ENCODE assay signal across 24 mouse cellular contexts in genomic region chr17:63622726-63623125, GRCm38 (mm10).
DNase-seq lines count a peak whose midpoint lies in the region; ATAC-seq and TF ChIP-seq lines count a peak whose summit lies in the region.
"Had no signal": no experiment of that assay in that cellular context is flagged by ENCODE, and none has a peak within 500 bp of the region (broad histone marks: within the 10 kb centered on the region; RNA-seq: fewer than 3 reads in every experiment).

No protein-coding gene starts in this region.

- H3K27ac ChIP-seq in kidney, embryonic 16.5 days (ENCODE audit: low read length), result no peak overlapping the region
- H3K27ac ChIP-seq: forebrain, embryonic 12.5 days; forebrain, embryonic 15.5 days; heart, embryonic 15.5 days; hindbrain, embryonic 10.5 days; hindbrain, embryonic 13.5 days; intestine, embryonic 15.5 days had no signal

- no peak overlapping the region for H3K4me2 ChIP-seq in kidney, embryonic 16.5 days (replicated peaks; ENCODE audit: low read depth, low read length)
- peak overlapping the region; percentile 35 for H3K4me2 ChIP-seq in myocyte (ENCODE audit: low read depth)
- H3K4me2 ChIP-seq: forebrain, embryonic 12.5 days; forebrain, embryonic 15.5 days; heart, embryonic 12.5 days; heart, embryonic 15.5 days; hindbrain, embryonic 13.5 days; intestine, embryonic 15.5 days had no signal

- H3K4me1 ChIP-seq in kidney, embryonic 16.5 days (ENCODE audit: insufficient read depth, low read length), result no peaks in the 10 kb centered on the region
- H3K4me1 ChIP-seq: forebrain, embryonic 12.5 days; forebrain, embryonic 15.5 days; heart, embryonic 12.5 days; heart, embryonic 15.5 days; hindbrain, embryonic 10.5 days; hindbrain, embryonic 13.5 days; intestine, embryonic 15.5 days had no signal

- no peaks in the 10 kb centered on the region for H3K36me3 ChIP-seq in kidney, embryonic 16.5 days (ENCODE audit: insufficient read depth, low read length)
- no peaks in the 10 kb centered on the region for H3K36me3 ChIP-seq in myocyte (ENCODE audit: control insufficient read depth, insufficient read depth)
- H3K36me3 ChIP-seq: forebrain, embryonic 12.5 days; forebrain, embryonic 15.5 days; heart, embryonic 12.5 days; heart, embryonic 15.5 days; hindbrain, embryonic 10.5 days; hindbrain, embryonic 13.5 days; intestine, embryonic 15.5 days had no signal

- no peak overlapping the region for H3ac ChIP-seq in myocyte (ENCODE audit: control insufficient read depth, insufficient read length)

- 34% methylated on average over 3 of the region's 3 CpGs for WGBS in kidney, embryonic 16.5 days

- H3K4me3 ChIP-seq in kidney, embryonic 16.5 days (ENCODE audit: low read length), result no peak overlapping the region
- no peak overlapping the region for H3K4me3 ChIP-seq in myocyte
- H3K4me3 ChIP-seq: forebrain, embryonic 12.5 days; forebrain, embryonic 15.5 days; heart, embryonic 12.5 days; heart, embryonic 15.5 days; hindbrain, embryonic 10.5 days; hindbrain, embryonic 13.5 days; intestine, embryonic 15.5 days had no signal

- no peak for TF ChIP-seq POLR2A in myocyte (IDR thresholded peaks at IDR 0.05; ENCODE audit: insufficient read length, low read depth)

- no peak overlapping the region for H3K9ac ChIP-seq in kidney, embryonic 16.5 days (replicated peaks; ENCODE audit: low read length)
- H3K9ac ChIP-seq: forebrain, embryonic 12.5 days; forebrain, embryonic 15.5 days; heart, embryonic 12.5 days; heart, embryonic 15.5 days; hindbrain, embryonic 13.5 days; intestine, embryonic 15.5 days had no signal

- DNase-seq in kidney, postnatal 4 days, result no peak
- DNase-seq in R1 (ENCODE audit: low read depth, low spot score), result peak; percentile 14
- no peak for DNase-seq in lung, postnatal 36 days
- DNase-seq in adrenal gland, adult (ENCODE audit: inconsistent age in 2 of 2, low spot score in 1 of 2), result no peak
- DNase-seq: adrenal gland, postnatal 10 days; adrenal gland, postnatal 36 days; cerebellum, adult 11 months; cerebellum, postnatal 14 days; gastrocnemius, postnatal 25 days; heart, adult 18-20 months; heart, postnatal 10 days; heart, postnatal 36 days; kidney, adult 11 months had no signal

- no peaks in the 10 kb centered on the region for H3K9me3 ChIP-seq in kidney, embryonic 16.5 days (ENCODE audit: low read length)
- H3K9me3 ChIP-seq: forebrain, embryonic 12.5 days; forebrain, embryonic 15.5 days; heart, embryonic 12.5 days; heart, embryonic 15.5 days; hindbrain, embryonic 10.5 days; hindbrain, embryonic 13.5 days; intestine, embryonic 15.5 days had no signal

- H3K79me2 ChIP-seq in myocyte (ENCODE audit: control insufficient read depth, insufficient read depth), result no peaks in the 10 kb centered on the region

- no peaks in the 10 kb centered on the region for H3K27me3 ChIP-seq in kidney, embryonic 16.5 days (ENCODE audit: insufficient read depth, low read length)
- H3K27me3 ChIP-seq in myocyte (ENCODE audit: control insufficient read depth, insufficient read depth, insufficient read length), result no peaks in the 10 kb centered on the region
- H3K27me3 ChIP-seq: forebrain, embryonic 12.5 days; forebrain, embryonic 15.5 days; heart, embryonic 12.5 days; heart, embryonic 15.5 days; hindbrain, embryonic 13.5 days; intestine, embryonic 15.5 days had no signal

- ATAC-seq in kidney, embryonic 16.5 days (ENCODE audit: low FRiP score, low TSS enrichment), result peak; percentile 23; the same call in 1 of the 2 replicates
- ATAC-seq: activated CD4-positive, CD25-positive, alpha-beta regulatory T cell, adult 4 months; forebrain, embryonic 15.5 days; hindbrain, embryonic 16.5 days; intestine, embryonic 15.5 days had no signal

TF ChIP-seq in myocyte, 11 proteins besides CTCF, POLR2A, EP300 and RAD21:
- TF ChIP-seq USF1 (IDR thresholded peaks at IDR 0.05; ENCODE audit: low read depth) (peak; percentile 3), TCF3 (IDR thresholded peaks at IDR 0.05; ENCODE audit: insufficient read length, low read depth) (no peak)
